Mouse (Mus musculus) kidney, embryonic 14.5 days (tissue): ENCODE measurements around the gene Kmt2d. TPM values are rescaled to one million over a fixed set of nuclear protein-coding genes. Genes with fewer than 3 reads are reported as not detected.

Source experiments
- ATAC-seq: fragments of 200-750 bp; cut with Nextera tagmentation; 2 replicates; pipeline ENCODE4 v1.8.0; 2017; ENCODE audit warnings: moderate number of reproducible peaks, mild to moderate bottlenecking, moderate TSS enrichment, moderate library complexity; ENCODE audit not compliant: low FRiP score, low TSS enrichment
- H3K27ac ChIP-seq: fragments of 300-500 bp; sonication (generic); 2 replicates; pipeline ENCODE4 v1.5.1; 2014; ENCODE audit warnings: low read depth, mild to moderate bottlenecking, low read length, moderate library complexity, mixed read lengths
- H3K27me3 ChIP-seq: fragments of 300-500 bp; sonication (generic); 2 replicates; pipeline ENCODE4 v1.6.1; 2014; ENCODE audit warnings: mild to moderate bottlenecking, low read length; ENCODE audit not compliant: control insufficient read depth, insufficient read depth
- H3K36me3 ChIP-seq: fragments of 300-500 bp; sonication (generic); 2 replicates; pipeline ENCODE4 v1.6.1; 2014; ENCODE audit warnings: low read length, mixed read lengths; ENCODE audit not compliant: control insufficient read depth, insufficient read depth
- H3K4me1 ChIP-seq: fragments of 300-500 bp; sonication (generic); 2 replicates; pipeline ENCODE4 v1.6.1; 2014; ENCODE audit warnings: low read length, mixed read lengths; ENCODE audit not compliant: control insufficient read depth, insufficient read depth
- H3K4me2 ChIP-seq: fragments of 300-500 bp; sonication (generic); replicated peaks from 2 replicates; pipeline ENCODE4 v1.6.1; 2014; ENCODE audit warnings: low read depth, mild to moderate bottlenecking, low read length
- H3K4me3 ChIP-seq: fragments of 300-500 bp; sonication (generic); 2 replicates; pipeline ENCODE4 v1.5.1; 2014; ENCODE audit warnings: mild to moderate bottlenecking, low read length
- H3K9ac ChIP-seq: fragments of 300-500 bp; sonication (generic); 2 replicates; pipeline ENCODE4 v1.6.1; 2014; ENCODE audit warnings: low read depth, mild to moderate bottlenecking, low read length, moderate library complexity
- H3K9me3 ChIP-seq: fragments of 300-500 bp; sonication (generic); 2 replicates; pipeline ENCODE4 v1.6.1; 2016; ENCODE audit warnings: low read length; ENCODE audit not compliant: control insufficient read depth
- WGBS: fragments of 180-500 bp; shearing (Covaris S2); extraction: QIAGEN DNeasy Blood & Tissue Kit; methylation state at CpG from one replicate; pipeline ENCODE4 v1.1.7; 2014; 5-methylcytosine and 5-hydroxymethylcytosine counted together
- polyA plus RNA-seq: library from polyadenylated mRNA; unstranded; fragments of >200 nt; fragmentation: Nextera tagmentation; extraction: Ambion mirVana; gene quantifications from 2 replicates; pipeline ENCODE4 v1.2.1, GENCODE M21; 2014

The Kmt2d gene
- polyA plus RNA-seq, 1 experiment from 2014 or later = 21.4 TPM

GRCm38 (mm10) chr15:98804054-98804453, 67.0 kb downstream of the Kmt2d start:
- H3K4me1 ChIP-seq = peaks cover 24% of the 10 kb centered on the region
- no peak overlapping the region for H3K27ac ChIP-seq

DNA sequence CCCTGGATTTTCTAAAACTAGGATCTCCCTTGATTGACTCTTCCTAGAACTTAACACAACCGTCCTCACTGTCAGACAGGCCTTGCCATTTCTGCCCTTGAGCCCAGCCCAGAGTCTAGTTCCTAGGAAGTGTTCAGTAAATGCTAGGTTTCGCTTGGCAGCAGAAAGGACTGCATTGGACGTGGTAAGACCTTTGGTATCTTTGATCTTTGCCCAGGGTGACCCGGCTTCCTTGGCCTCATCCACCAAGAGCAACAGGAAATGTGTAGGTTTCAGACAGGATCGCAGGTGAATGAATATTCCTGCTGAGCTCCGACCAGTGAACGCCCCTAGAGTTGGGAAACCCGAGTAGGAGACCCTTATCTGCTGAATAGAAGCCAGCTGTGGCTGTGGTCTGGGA, 68.1 kb downstream of the Kmt2d start:
- Histone ChIP-seq H3K9me3 (no peaks in the 10 kb centered on the region), H3K36me3 (no peaks in the 10 kb centered on the region), H3K4me2 (no peak overlapping the region), H3K4me3 (no peak overlapping the region), H3K27me3 (peaks cover 99% of the 10 kb centered on the region), H3K27ac (no peak overlapping the region), H3K4me1 (peaks cover 26% of the 10 kb centered on the region), H3K9ac (no peak overlapping the region)
- 4% methylated on average over 8 of the region's 8 CpGs for WGBS
- ATAC-seq = no peak

More at GRCm38 (mm10) chr15:98804054-98804453, 67.0 kb downstream of the Kmt2d start:
- Histone ChIP-seq H3K9ac (no peak overlapping the region), H3K9me3 (no peaks in the 10 kb centered on the region), H3K36me3 (no peaks in the 10 kb centered on the region), H3K4me2 (no peak overlapping the region; the same call in 1 of the 2 replicates), H3K27me3 (peaks cover 99% of the 10 kb centered on the region), H3K4me3 (peak overlapping the region; percentile 14)
- under 1% methylated on average over 32 of the region's 32 CpGs for WGBS
- ATAC-seq = no peak

DNA sequence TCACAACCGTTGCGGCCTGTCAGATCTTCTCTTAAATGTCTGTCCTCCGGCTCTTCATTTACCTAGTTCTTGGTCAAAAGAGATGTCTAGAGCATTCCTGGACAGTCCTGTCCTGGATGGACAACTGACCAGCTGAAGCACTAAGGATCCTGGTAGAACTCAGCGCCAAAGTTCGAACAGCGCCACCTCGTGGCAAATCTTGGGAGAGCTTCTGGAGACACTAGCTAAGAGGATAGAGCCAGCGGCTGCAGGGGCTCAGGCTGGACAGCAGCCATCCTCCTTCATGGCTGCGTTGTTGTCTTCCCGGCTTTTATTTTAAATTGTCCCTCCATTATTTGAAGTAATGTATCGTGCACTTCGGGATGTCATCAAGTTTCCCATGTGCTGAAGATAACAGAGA, 71.6 kb downstream of the Kmt2d start:
- peak; percentile 70; the same call in 1 of the 2 replicates for ATAC-seq
- peaks cover 12% of the 10 kb centered on the region for H3K4me1 ChIP-seq
- H3K4me2 ChIP-seq = no peak overlapping the region
- no peak overlapping the region for H3K27ac ChIP-seq
- no peak overlapping the region for H3K4me3 ChIP-seq
- no peak overlapping the region for H3K9ac ChIP-seq
- no peaks in the 10 kb centered on the region for H3K36me3 ChIP-seq
- 10% methylated on average over 12 of the region's 12 CpGs for WGBS
- no peaks in the 10 kb centered on the region for H3K9me3 ChIP-seq
- H3K27me3 ChIP-seq = peaks cover 99% of the 10 kb centered on the region

- no peak overlapping the region for H3K4me3 ChIP-seq
- H3K9me3 ChIP-seq = no peaks in the 10 kb centered on the region
- H3K36me3 ChIP-seq = no peaks in the 10 kb centered on the region
- no peak overlapping the region for H3K9ac ChIP-seq
- no peak overlapping the region for H3K27ac ChIP-seq
- peaks cover 12% of the 10 kb centered on the region for H3K4me1 ChIP-seq
- H3K4me2 ChIP-seq = no peak overlapping the region
- WGBS = 49% methylated on average over 3 of the region's 3 CpGs
- no peak for ATAC-seq
- H3K27me3 ChIP-seq = peaks cover 99% of the 10 kb centered on the region
Observed at GRCm38 (mm10) chr15:98798903-98799302, 72.1 kb downstream of the Kmt2d start.

DNA sequence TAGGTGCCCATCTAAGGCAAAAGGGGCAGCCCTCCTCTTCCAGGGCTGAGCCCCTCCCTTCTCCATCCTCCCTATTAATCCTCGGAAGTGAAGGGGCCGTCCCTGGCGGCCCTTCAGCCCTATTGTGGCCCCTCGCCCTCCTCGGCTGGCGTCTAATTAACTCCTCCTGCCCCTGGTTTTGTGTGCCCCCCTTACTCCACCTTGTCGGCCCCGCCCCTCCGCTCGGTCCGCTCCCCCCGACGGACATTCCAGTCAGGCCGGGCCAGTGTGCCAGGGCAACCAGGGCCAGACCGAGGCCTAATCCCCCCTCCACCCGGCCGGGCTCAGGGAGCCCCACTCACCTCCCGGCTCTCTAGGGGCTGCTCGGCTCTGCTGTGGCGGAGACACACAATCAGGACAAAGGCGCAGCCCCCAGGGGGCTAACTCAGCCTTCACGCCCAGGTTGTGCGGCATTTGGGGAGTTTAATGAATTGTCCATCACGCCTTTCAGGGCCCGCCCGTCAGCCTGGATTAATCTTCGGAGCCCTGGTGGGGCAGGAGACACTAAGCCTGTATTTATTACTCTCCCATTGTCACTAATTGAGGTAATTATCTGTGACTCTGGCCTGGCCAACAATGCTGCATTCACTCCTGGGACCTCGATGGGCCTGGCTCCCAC, 73.0 kb downstream of the Kmt2d start:
- Histone ChIP-seq H3K4me2 (no peak overlapping the region), H3K4me3 (no peak overlapping the region), H3K27me3 (peaks cover 99% of the 10 kb centered on the region), H3K27ac (no peak overlapping the region), H3K9ac (no peak overlapping the region), H3K9me3 (no peaks in the 10 kb centered on the region), H3K4me1 (peaks cover 8% of the 10 kb centered on the region; the same call in 1 of the 2 replicates), H3K36me3 (no peaks in the 10 kb centered on the region)
- no peak for ATAC-seq
- WGBS = under 1% methylated on average over 28 of the region's 28 CpGs

- ATAC-seq = 0 out of 2 replicates have a peak, but pooled peaks have one; percentile 33
- 8% methylated on average over 13 of the region's 13 CpGs for WGBS
- Histone ChIP-seq H3K4me2 (no peak overlapping the region), H3K4me3 (no peak overlapping the region), H3K27me3 (peaks cover 99% of the 10 kb centered on the region), H3K27ac (no peak overlapping the region), H3K9ac (no peak overlapping the region), H3K9me3 (no peaks in the 10 kb centered on the region), H3K4me1 (peaks cover 15% of the 10 kb centered on the region; the same call in 1 of the 2 replicates), H3K36me3 (no peaks in the 10 kb centered on the region)
Observed at GRCm38 (mm10) chr15:98796803-98797595, 74.0 kb downstream of the Kmt2d start.

- Histone ChIP-seq H3K9ac (no peak overlapping the region), H3K4me2 (no peak overlapping the region), H3K4me3 (peak overlapping the region; percentile 21), H3K27me3 (peaks cover 99% of the 10 kb centered on the region), H3K36me3 (no peaks in the 10 kb centered on the region), H3K27ac (no peak overlapping the region), H3K4me1 (peaks cover 19% of the 10 kb centered on the region; the same call in 1 of the 2 replicates), H3K9me3 (no peaks in the 10 kb centered on the region)
- ATAC-seq = no peak
- WGBS = 2% methylated on average over 13 of the region's 13 CpGs
Observed at GRCm38 (mm10) chr15:98793141-98793698, 77.8 kb downstream of the Kmt2d start.

GRCm38 (mm10) chr15:98792233-98793020, 78.6 kb downstream of the Kmt2d start:
- Histone ChIP-seq H3K9ac (no peak overlapping the region), H3K9me3 (no peaks in the 10 kb centered on the region), H3K36me3 (no peaks in the 10 kb centered on the region), H3K4me1 (peaks cover 14% of the 10 kb centered on the region; the same call in 1 of the 2 replicates), H3K27ac (no peak overlapping the region), H3K27me3 (peaks cover 97% of the 10 kb centered on the region), H3K4me3 (peak overlapping the region; percentile 21), H3K4me2 (peak overlapping the region; percentile 31)
- 2% methylated on average over 74 of the region's 75 CpGs for WGBS
- no peak for ATAC-seq
